Mouse (Mus musculus) kidney, adult 2 months (tissue): ENCODE data around the gene Tent5b.

Experiments used
- CTCF ChIP-seq: fragments of 200-500 bp; conservative IDR thresholded peaks from 2 replicates; pipeline ENCODE4 v1.5.1; 2011; ENCODE audit warnings: low read depth, mild to moderate bottlenecking, control low read depth, low read length, moderate library complexity, mixed read lengths; ENCODE audit not compliant: insufficient read depth, insufficient read length
- POLR2A ChIP-seq: fragments of 200-500 bp; IDR thresholded peaks from one replicate; pipeline ENCODE4 v1.6.1; 2011; ENCODE audit warnings: low read depth, low read length, control low read depth

- TF ChIP-seq POLR2A (no peak), CTCF (no peak; the same call in 1 of the 2 replicates)
Observed at GRCm38 (mm10) chr4:133473833-133474232, 6.1 kb upstream of the Tent5b start.
